Mouse (Mus musculus) neural tube, embryonic 11.5 days (tissue): ENCODE measurements around the gene Tshz2. TPM values are rescaled to one million over a fixed set of nuclear protein-coding genes. Genes with fewer than 3 reads are reported as not detected.

Source experiments
- ATAC-seq: fragments of 200-750 bp; cut with Nextera tagmentation; 2 replicates; pipeline ENCODE4 v1.8.0; 2017; ENCODE audit warnings: moderate number of reproducible peaks, mild to moderate bottlenecking, moderate TSS enrichment, moderate library complexity; ENCODE audit not compliant: insufficient read depth, low FRiP score, low TSS enrichment
- DNase-seq: peaks from one replicate; pipeline ENCODE4 v3.0.0-alpha.2; 2015; ENCODE audit warnings: low spot score
- H3K27ac ChIP-seq: fragments of 300-500 bp; sonication (generic); 2 replicates; pipeline ENCODE4 v1.5.1; 2014; ENCODE audit warnings: low read depth, mild to moderate bottlenecking, low read length
- H3K27me3 ChIP-seq: fragments of 300-500 bp; sonication (generic); 2 replicates; pipeline ENCODE4 v1.6.1; 2014; ENCODE audit warnings: mild to moderate bottlenecking, low read length, mixed read lengths; ENCODE audit not compliant: control insufficient read depth, insufficient read depth
- H3K36me3 ChIP-seq: fragments of 300-500 bp; sonication (generic); 2 replicates; pipeline ENCODE4 v1.6.1; 2014; ENCODE audit warnings: mild to moderate bottlenecking, low read length, moderate library complexity, mixed read lengths; ENCODE audit not compliant: control insufficient read depth, insufficient read depth
- H3K4me1 ChIP-seq: fragments of 300-500 bp; sonication (generic); 2 replicates; pipeline ENCODE4 v1.6.1; 2014; ENCODE audit warnings: low read length, mixed read lengths; ENCODE audit not compliant: control insufficient read depth, insufficient read depth
- H3K4me2 ChIP-seq: fragments of 300-500 bp; sonication (generic); 2 replicates; pipeline ENCODE4 v1.6.1; 2014; ENCODE audit warnings: low read depth, mild to moderate bottlenecking, moderate library complexity
- H3K4me3 ChIP-seq: fragments of 300-500 bp; sonication (generic); 2 replicates; pipeline ENCODE4 v1.5.1; 2014; ENCODE audit warnings: low read depth, low read length
- H3K9ac ChIP-seq: fragments of 300-500 bp; sonication (generic); 2 replicates; pipeline ENCODE4 v1.6.1; 2014; ENCODE audit warnings: mild to moderate bottlenecking, low read length
- H3K9me3 ChIP-seq: fragments of 300-500 bp; sonication (generic); 2 replicates; pipeline ENCODE4 v1.6.1; 2016; ENCODE audit warnings: low read length; ENCODE audit not compliant: control insufficient read depth
- WGBS: fragments of 180-500 bp; shearing (Covaris S2); extraction: QIAGEN DNeasy Blood & Tissue Kit; methylation state at CpG from one replicate; pipeline ENCODE4 v1.1.7; 2014; 5-methylcytosine and 5-hydroxymethylcytosine counted together
- polyA plus RNA-seq: library from polyadenylated mRNA; unstranded; fragments of >200 nt; fragmentation: Nextera tagmentation; extraction: Ambion mirVana; gene quantifications from 2 replicates; pipeline ENCODE4 v1.2.1, GENCODE M21; 2014

Tshz2 gene
- polyA plus RNA-seq, 1 experiment from 2014 or later: 9.1 TPM

DNA sequence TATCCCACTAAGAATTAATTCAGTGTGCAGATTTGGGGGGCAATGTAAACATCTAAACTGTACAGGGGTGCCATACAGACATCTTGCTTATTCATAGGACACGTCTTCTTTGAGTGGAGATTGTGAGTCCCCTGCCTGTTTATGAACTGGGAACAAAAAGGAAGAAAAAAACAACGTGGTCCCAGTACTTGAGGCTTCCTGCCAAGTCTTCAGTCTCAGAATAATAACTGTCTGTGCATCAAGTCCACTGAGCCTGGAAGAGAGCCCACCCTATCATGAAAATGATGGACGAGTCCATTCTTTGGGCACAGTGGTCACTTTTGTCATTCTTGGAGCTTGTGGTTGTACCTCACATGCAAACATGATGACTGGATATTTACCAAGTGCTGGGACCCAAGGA is 39.1 kb upstream of the Tshz2 start:
- H3K27me3 ChIP-seq: no peaks in the 10 kb centered on the region
- no peaks in the 10 kb centered on the region for H3K4me1 ChIP-seq
- H3K27ac ChIP-seq: no peak overlapping the region
- no peaks in the 10 kb centered on the region for H3K36me3 ChIP-seq
- H3K9me3 ChIP-seq: no peaks in the 10 kb centered on the region
- DNase-seq: no peak
- no peak overlapping the region for H3K9ac ChIP-seq
- WGBS: 72% methylated on average over 3 of the region's 3 CpGs
- no peak overlapping the region for H3K4me3 ChIP-seq
- H3K4me2 ChIP-seq: no peak overlapping the region
- no peak for ATAC-seq

DNA sequence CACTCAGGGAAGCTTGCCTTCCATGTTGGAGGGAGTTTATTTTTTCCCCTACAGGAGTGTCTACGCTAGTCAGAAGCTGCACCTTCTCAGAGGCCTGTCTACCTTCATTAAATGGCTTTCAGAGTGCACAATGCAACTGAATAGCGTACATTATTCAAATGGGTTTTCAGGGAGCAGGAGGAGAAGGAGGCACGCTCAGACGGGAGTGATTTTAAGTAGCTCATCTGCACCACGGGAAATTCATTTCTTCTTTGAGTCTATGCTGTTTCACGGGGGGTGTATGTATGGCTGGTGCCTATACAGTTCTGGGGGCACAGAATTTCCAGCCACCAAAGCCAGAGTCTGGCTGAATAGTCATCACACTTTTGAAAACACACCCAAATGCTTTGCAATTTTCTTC is 35.5 kb upstream of the Tshz2 start:
- 73% methylated on average over 6 of the region's 6 CpGs for WGBS
- no peaks in the 10 kb centered on the region for H3K4me1 ChIP-seq
- no peaks in the 10 kb centered on the region for H3K27me3 ChIP-seq
- H3K9me3 ChIP-seq: no peaks in the 10 kb centered on the region
- H3K27ac ChIP-seq: no peak overlapping the region
- no peak overlapping the region for H3K4me2 ChIP-seq
- no peak overlapping the region for H3K9ac ChIP-seq
- H3K4me3 ChIP-seq: no peak overlapping the region
- no peaks in the 10 kb centered on the region for H3K36me3 ChIP-seq
- no peak for ATAC-seq
- no peak for DNase-seq

DNA sequence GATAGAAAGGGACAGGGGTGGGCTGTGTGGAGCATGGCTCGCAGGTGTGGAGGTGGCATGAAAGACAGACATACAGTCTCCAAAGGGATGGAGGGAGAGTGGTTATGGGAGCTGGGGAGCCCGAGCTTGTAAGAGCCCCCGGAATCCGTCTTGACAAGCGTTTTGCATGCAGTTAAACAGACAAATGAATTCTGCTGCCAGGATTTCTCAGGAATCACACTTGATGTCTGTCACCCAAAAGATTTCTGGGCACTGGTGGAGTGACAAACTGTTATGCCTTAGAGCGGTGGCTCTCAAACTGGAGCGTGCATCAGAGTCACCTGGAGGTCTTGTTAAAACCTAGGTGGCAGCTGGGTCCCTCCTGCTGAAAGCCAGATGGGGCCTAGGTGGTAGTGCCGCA is 34.8 kb upstream of the Tshz2 start:
- no peak overlapping the region for H3K4me3 ChIP-seq
- H3K27ac ChIP-seq: no peak overlapping the region
- no peaks in the 10 kb centered on the region for H3K36me3 ChIP-seq
- 90% methylated on average over 8 of the region's 8 CpGs for WGBS
- ATAC-seq (no peak), DNase-seq (no peak)
- no peaks in the 10 kb centered on the region for H3K27me3 ChIP-seq
- no peak overlapping the region for H3K9ac ChIP-seq
- no peaks in the 10 kb centered on the region for H3K9me3 ChIP-seq
- H3K4me1 ChIP-seq: no peaks in the 10 kb centered on the region
- no peak overlapping the region for H3K4me2 ChIP-seq

DNA sequence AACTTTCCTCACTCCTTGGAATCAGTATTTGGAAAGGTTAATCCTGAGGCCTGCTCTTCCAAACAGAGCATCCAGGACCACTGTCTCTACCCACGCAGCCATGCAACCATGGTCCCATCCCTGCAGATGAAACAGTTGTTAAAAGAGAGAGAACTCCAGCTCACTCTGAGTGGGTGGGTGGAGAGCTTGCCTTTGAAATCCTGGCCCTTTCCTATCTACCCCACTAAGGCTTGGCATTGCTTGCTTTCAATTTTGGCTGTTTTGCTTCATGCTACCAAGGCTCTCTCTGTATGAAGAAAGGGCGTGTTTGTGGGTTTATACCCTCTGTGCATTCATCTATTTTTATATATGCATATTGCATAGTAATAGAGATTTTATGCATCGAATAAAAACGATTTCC is 33.2 kb upstream of the Tshz2 start:
- Histone ChIP-seq H3K4me2 (no peak overlapping the region), H3K9me3 (no peaks in the 10 kb centered on the region), H3K4me3 (no peak overlapping the region), H3K27ac (no peak overlapping the region), H3K27me3 (no peaks in the 10 kb centered on the region), H3K4me1 (no peaks in the 10 kb centered on the region), H3K9ac (no peak overlapping the region), H3K36me3 (no peaks in the 10 kb centered on the region)
- 88% methylated on average over 4 of the region's 4 CpGs for WGBS
- no peak for DNase-seq
- no peak for ATAC-seq

DNA sequence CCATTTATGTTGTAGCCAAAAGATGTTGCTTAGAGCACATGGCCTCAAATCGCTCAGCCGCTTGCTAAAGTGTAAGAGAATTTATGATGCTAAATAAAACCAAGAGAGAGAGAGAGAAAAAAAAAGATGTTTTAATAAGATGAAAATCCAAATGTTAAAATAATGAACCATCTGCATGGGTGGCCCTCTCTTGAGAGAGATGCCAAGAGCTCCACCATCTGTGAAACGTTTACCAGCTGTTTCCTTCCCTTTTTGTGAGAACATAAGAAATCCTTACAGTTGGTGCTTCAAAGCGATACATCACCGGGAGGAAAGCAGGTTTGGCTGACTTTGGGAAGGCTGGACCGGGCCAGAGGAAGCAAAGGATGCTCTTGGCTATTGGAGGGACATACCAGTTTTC is 32.6 kb upstream of the Tshz2 start:
- no peaks in the 10 kb centered on the region for H3K36me3 ChIP-seq
- 70% methylated on average over 6 of the region's 6 CpGs for WGBS
- H3K4me1 ChIP-seq: no peaks in the 10 kb centered on the region
- H3K4me3 ChIP-seq: no peak overlapping the region
- H3K27me3 ChIP-seq: no peaks in the 10 kb centered on the region
- ATAC-seq: no peak
- no peak overlapping the region for H3K9ac ChIP-seq
- DNase-seq: no peak
- no peak overlapping the region for H3K4me2 ChIP-seq
- no peaks in the 10 kb centered on the region for H3K9me3 ChIP-seq
- H3K27ac ChIP-seq: no peak overlapping the region

DNA sequence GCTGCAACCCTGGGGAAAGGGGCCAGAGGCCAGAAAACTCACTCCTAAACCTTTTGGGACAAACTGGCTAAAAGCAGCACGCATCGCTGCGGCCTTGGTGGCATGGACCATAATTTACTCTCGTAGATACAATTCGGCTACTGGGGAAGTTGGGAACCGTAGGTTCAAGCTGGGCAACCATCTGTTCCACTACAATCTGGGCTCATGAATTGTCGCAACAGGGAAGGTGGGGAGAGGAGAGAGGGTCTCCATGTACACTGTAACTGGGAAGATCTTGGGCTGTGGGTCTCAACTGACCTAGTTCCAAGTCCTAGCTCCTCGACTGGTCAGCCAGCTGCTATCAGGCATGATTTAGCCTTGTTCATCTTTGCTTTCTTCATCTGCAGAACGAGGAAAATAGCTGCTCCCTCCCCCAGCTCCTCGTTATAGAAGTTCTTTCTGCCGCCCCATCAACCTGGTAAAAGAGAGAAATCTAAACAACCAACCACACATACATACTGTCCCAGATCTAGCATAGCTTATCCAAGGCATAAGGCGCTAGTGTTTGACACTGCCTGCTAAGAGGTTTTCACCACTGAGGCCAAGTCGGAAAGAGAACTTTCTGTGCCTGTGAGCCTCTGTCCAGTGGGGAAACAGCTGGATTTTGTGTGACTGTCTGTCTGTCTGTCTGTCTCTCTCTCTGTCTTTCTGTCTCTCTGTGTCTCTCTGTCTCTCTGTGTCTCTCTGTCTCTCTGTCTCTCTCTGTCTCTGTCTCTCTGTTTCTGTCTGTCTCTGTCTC is 25.7 kb upstream of the Tshz2 start:
- no peaks in the 10 kb centered on the region for H3K9me3 ChIP-seq
- H3K4me1 ChIP-seq: no peaks in the 10 kb centered on the region
- H3K4me2 ChIP-seq: no peak overlapping the region
- ATAC-seq (no peak), DNase-seq (no peak)
- no peak overlapping the region for H3K9ac ChIP-seq
- no peaks in the 10 kb centered on the region for H3K36me3 ChIP-seq
- no peak overlapping the region for H3K27ac ChIP-seq
- no peak overlapping the region for H3K4me3 ChIP-seq
- no peaks in the 10 kb centered on the region for H3K27me3 ChIP-seq
- WGBS: 72% methylated on average over 13 of the region's 13 CpGs

DNA sequence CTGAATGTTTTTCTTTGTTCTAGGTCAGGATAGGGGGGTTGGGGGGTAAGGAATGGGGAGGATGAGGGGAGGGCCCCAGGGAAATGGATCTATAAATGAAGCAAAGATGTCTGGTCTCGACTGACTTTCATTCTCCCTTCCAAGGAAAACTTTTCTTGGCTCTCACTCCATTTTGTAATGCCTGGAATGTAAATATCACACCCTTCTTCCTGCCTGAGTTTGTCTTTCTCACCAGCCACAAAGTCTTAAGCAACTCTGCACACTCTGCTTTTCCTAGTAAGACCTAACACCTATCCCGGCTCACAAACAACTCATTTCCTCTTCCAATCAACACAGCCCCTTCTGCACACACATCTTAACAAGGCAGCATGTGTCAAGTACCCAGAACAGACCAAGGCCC is 25.0 kb upstream of the Tshz2 start:
- ATAC-seq (no peak), DNase-seq (no peak)
- no peak overlapping the region for H3K4me3 ChIP-seq
- 42% methylated on average over 2 of the region's 2 CpGs for WGBS
- no peak overlapping the region for H3K9ac ChIP-seq
- H3K9me3 ChIP-seq: no peaks in the 10 kb centered on the region
- H3K27ac ChIP-seq: no peak overlapping the region
- no peaks in the 10 kb centered on the region for H3K27me3 ChIP-seq
- no peaks in the 10 kb centered on the region for H3K36me3 ChIP-seq
- H3K4me1 ChIP-seq: no peaks in the 10 kb centered on the region
- H3K4me2 ChIP-seq: no peak overlapping the region

DNA sequence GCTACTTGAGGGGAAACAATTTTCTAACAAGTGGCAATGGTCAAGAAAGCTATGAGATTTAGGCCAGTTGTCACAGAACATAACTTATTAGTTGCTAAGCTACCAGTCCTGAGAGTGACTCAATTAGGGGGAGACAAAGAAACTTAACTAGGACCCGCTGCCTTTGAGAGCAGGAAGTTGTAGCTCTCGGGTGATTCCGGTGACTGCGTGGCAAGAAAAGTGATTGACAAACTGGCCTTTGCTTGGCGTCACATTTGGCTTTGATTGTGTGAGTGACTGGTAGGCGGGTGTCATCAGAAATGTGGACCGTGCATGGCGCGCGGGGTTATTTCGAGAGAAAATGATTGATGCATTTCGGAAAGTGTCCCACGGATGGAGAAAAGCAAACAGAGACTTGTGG is 22.9 kb upstream of the Tshz2 start:
- no peak overlapping the region for H3K4me2 ChIP-seq
- no peaks in the 10 kb centered on the region for H3K9me3 ChIP-seq
- DNase-seq: no peak
- ATAC-seq: no peak
- no peak overlapping the region for H3K9ac ChIP-seq
- H3K4me3 ChIP-seq: no peak overlapping the region
- H3K36me3 ChIP-seq: no peaks in the 10 kb centered on the region
- H3K27ac ChIP-seq: no peak overlapping the region
- no peaks in the 10 kb centered on the region for H3K4me1 ChIP-seq
- no peaks in the 10 kb centered on the region for H3K27me3 ChIP-seq
- whole genome bisulfite sequencing: 43% methylated on average over 13 of the region's 13 CpGs

DNA sequence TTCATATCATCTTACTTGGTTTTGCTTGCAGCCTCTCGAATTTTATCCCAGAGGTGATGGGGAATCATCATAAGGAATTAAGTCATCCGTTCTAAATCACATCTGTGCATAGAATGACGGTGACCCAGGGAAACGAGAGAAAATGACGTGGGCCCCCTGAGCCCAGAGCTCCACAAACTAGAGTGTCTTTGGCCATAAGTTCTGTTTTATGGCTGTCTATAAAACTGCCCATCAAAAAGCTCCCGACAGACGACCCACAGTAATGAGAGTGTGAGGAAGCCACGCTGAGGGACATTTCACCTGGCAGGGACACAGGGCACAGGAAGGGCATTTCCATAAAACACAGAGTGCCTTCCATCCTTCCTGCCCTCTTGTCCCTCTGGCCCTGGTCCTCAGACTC is 21.9 kb upstream of the Tshz2 start:
- Histone ChIP-seq H3K4me3 (no peak overlapping the region), H3K9me3 (no peaks in the 10 kb centered on the region), H3K36me3 (no peaks in the 10 kb centered on the region), H3K27ac (no peak overlapping the region), H3K4me2 (no peak overlapping the region), H3K9ac (no peak overlapping the region), H3K27me3 (no peaks in the 10 kb centered on the region), H3K4me1 (no peaks in the 10 kb centered on the region)
- ATAC-seq: no peak
- WGBS: 40% methylated on average over 8 of the region's 8 CpGs
- DNase-seq: no peak
